ENCODE assay signal across 9 mouse cellular contexts in the genomic region with DNA sequence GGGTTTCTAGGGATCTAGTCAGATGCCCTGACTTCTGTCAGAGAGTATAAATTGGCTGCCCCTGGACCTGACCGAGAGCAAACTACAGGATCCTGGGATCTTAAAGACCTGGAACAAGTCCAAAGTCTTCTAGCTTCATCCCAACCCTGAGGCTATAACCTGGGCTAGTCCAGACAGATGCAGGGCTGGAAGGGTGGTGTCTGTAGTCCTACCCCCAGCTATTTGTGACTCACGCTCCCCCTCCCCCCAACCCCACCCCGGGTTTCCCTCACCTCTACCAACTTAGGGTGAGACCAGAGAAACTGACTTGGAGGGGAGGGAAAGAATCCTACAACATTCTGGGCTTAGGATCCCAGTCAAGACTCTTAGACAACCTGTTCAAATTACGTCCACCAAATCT. TPM values are rescaled to one million over a fixed set of nuclear protein-coding genes. Genes with fewer than 3 reads are reported as not detected.
DNase-seq lines count a peak whose midpoint lies in the region; ATAC-seq and TF ChIP-seq lines count a peak whose summit lies in the region.
"Had no signal": no experiment of that assay in that cellular context is flagged by ENCODE, and none has a peak within 500 bp of the region (broad histone marks: within the 10 kb centered on the region; RNA-seq: fewer than 3 reads in every experiment).

No protein-coding gene starts in this region.

- H3K4me1 ChIP-seq in kidney, embryonic 15.5 days, result peaks cover 31% of the 10 kb centered on the region
- H3K4me1 ChIP-seq in ES-E14 (ENCODE audit: control insufficient read depth in 2 of 2, insufficient read depth in 2 of 2, low read length in 2 of 2, poor library complexity in 1 of 2), result peaks cover 14 to 22% of the 10 kb centered on the region in 2 experiments
- H3K4me1 ChIP-seq in limb, embryonic 10.5 days, result peaks cover 29% of the 10 kb centered on the region

- H3K36me3 ChIP-seq in kidney, embryonic 15.5 days, result no peaks in the 10 kb centered on the region
- H3K36me3 ChIP-seq in C2C12 (ENCODE audit: control insufficient read depth, insufficient read depth) (no peaks in the 10 kb centered on the region), ES-E14 (ENCODE audit: control insufficient read depth, insufficient read depth, low read length, poor library complexity, severe bottlenecking) (no peaks in the 10 kb centered on the region)
- no peaks in the 10 kb centered on the region for H3K36me3 ChIP-seq in limb, embryonic 10.5 days

- TF ChIP-seq CTCF in C2C12 (IDR thresholded peaks at IDR 0.05; ENCODE audit: control insufficient read depth, insufficient read depth, insufficient read length), result no peak

- no peaks in the 10 kb centered on the region for H3K79me3 ChIP-seq in C2C12 (ENCODE audit: low read depth)

- peak overlapping the region; percentile 94 for H3K4me2 ChIP-seq in kidney, embryonic 15.5 days

- 0 out of 2 replicates have a peak overlapping the region, but pooled peaks have one; percentile 71 for H3K9ac ChIP-seq in kidney, embryonic 15.5 days
- H3K9ac ChIP-seq in ES-E14 (ENCODE audit: insufficient read depth, low read depth, low read length, poor library complexity, severe bottlenecking), result no peak overlapping the region

- peaks cover 20% of the 10 kb centered on the region for H3K27me3 ChIP-seq in kidney, embryonic 15.5 days
- H3K27me3 ChIP-seq in C2C12 (ENCODE audit: control insufficient read depth, insufficient read depth, insufficient read length), result no peaks in the 10 kb centered on the region
- peaks cover 45% of the 10 kb centered on the region for H3K27me3 ChIP-seq in limb, embryonic 10.5 days (ENCODE audit: low read depth, poor library complexity, severe bottlenecking)

- WGBS in kidney, embryonic 15.5 days, result 30% methylated on average over 4 of the region's 4 CpGs
- 35% methylated on average over 4 of the region's 4 CpGs for WGBS in limb, embryonic 10.5 days

- no peaks in the 10 kb centered on the region for H3K79me2 ChIP-seq in C2C12 (ENCODE audit: control insufficient read depth, insufficient read depth)

- H3ac ChIP-seq in C2C12 (ENCODE audit: control insufficient read depth, insufficient read length, low read depth), result no peak overlapping the region

- peak overlapping the region; percentile 68; the same call in 1 of the 2 replicates for H3K4me3 ChIP-seq in kidney, embryonic 15.5 days (replicated peaks)
- H3K4me3 ChIP-seq in C2C12 (ENCODE audit: insufficient read depth, poor library complexity, severe bottlenecking), result peak overlapping the region; percentile 33
- H3K4me3 ChIP-seq in ES-E14 (ENCODE audit: insufficient read depth in 1 of 2, low read depth in 1 of 2, low read length in 2 of 2, poor library complexity in 1 of 2, severe bottlenecking in 1 of 2), result peak overlapping the region; percentile 82 to 89; a peak in 3 of 4 replicates
- peak overlapping the region; percentile 78; the same call in 1 of the 2 replicates for H3K4me3 ChIP-seq in limb, embryonic 10.5 days

- no peaks in the 10 kb centered on the region for H3K9me3 ChIP-seq in kidney, embryonic 15.5 days (replicated peaks)
- H3K9me3 ChIP-seq in ES-E14 (ENCODE audit: control insufficient read depth, insufficient read depth, low read depth, low read length), result no peaks in the 10 kb centered on the region
- no peaks in the 10 kb centered on the region for H3K9me3 ChIP-seq in limb, embryonic 10.5 days (replicated peaks)

- no peak overlapping the region for H3K27ac ChIP-seq in kidney, embryonic 15.5 days
- no peak overlapping the region; the same call in 1 of the 2 replicates for H3K27ac ChIP-seq in ES-E14 (ENCODE audit: insufficient read depth, low read depth, low read length, poor library complexity, severe bottlenecking)
- no peak overlapping the region for H3K27ac ChIP-seq in limb, embryonic 10.5 days

- intact Hi-C loops in gastrocnemius, postnatal 36 days (cut with DNase I), result loop anchor here (5.0 kb wide), 1 partner anchor 40 kb away; a partner anchor contains a TSS

- ATAC-seq in kidney, embryonic 15.5 days (replicated peaks; ENCODE audit: low FRiP score), result no peak

- DNase-seq in kidney, postnatal 4 days, result no peak
- DNase-seq in ES-E14 (ENCODE audit: low read depth, low spot score), result no peak
- DNase-seq in limb, embryonic 10.5 days (ENCODE audit: low spot score), result no peak
- no peak for DNase-seq in cerebellum, postnatal 36 days
- DNase-seq in gastrocnemius, postnatal 36 days, result no peak
- no peak for DNase-seq in ovary, postnatal 10 days (ENCODE audit: low spot score)
- DNase-seq: kidney, postnatal 14 days had no signal

- in situ Hi-C loops in ES-E14 (cut with MboI; ENCODE audit: low sequenced_read_pairs in 2 of 2, unreplicated experiment in 2 of 2), result no loop called here

TF ChIP-seq in C2C12, 6 proteins besides CTCF, POLR2A, EP300 and RAD21:
- TF ChIP-seq CEBPB (IDR thresholded peaks at IDR 0.05; ENCODE audit: low read depth), result no peak
- no peak for TF ChIP-seq MYOG (IDR thresholded peaks at IDR 0.05; ENCODE audit: control insufficient read depth, extremely low read depth, insufficient read length)
- no peak for TF ChIP-seq FOSL1 (IDR thresholded peaks at IDR 0.05; ENCODE audit: insufficient read depth, low read length, poor library complexity, severe bottlenecking)
- no peak for TF ChIP-seq USF1 (IDR thresholded peaks at IDR 0.05; ENCODE audit: low read depth)
- no peak for TF ChIP-seq MAX (IDR thresholded peaks at IDR 0.05)
- no peak for TF ChIP-seq MYOD1 (IDR thresholded peaks at IDR 0.05; ENCODE audit: control insufficient read depth, insufficient read length, low read depth)

TF ChIP-seq in ES-E14, 5 proteins besides CTCF, POLR2A, EP300 and RAD21:
- no peak for TF ChIP-seq ZNF384 (IDR thresholded peaks at IDR 0.05; ENCODE audit: low read depth, low read length)
- no peak for TF ChIP-seq HCFC1 (IDR thresholded peaks at IDR 0.05; ENCODE audit: borderline replicate concordance, insufficient read depth, low read length)
- no peak for TF ChIP-seq ZC3H11A (IDR thresholded peaks at IDR 0.05; ENCODE audit: borderline replicate concordance, low read depth, low read length)
- TF ChIP-seq MAFK (IDR thresholded peaks at IDR 0.05; ENCODE audit: insufficient read depth, low read depth, low read length), result no peak
- TF ChIP-seq CHD2 (IDR thresholded peaks at IDR 0.05; ENCODE audit: low read depth, low read length), result no peak

RNA-seq across cellular contexts. Expression of a gene that starts 2.0 kb away (rescaled TPM):
- polyA plus RNA-seq in kidney, embryonic 15.5 days (2015; fragmentation: Nextera tagmentation; extraction: Ambion mirVana), result 5.9 and 6.0 TPM in 2 replicates
- polyA plus RNA-seq in C2C12 (2012; fragmentation: generic; extraction: Trizol), result 7.3 TPM
- 11.9 and 19.3 TPM in 2 replicates for total RNA-seq in ES-E14 (2012; rRNA removed)
- polyA plus RNA-seq in limb, embryonic 10.5 days (2016; fragmentation: Nextera tagmentation; extraction: Ambion mirVana), result 3.7 and 5.0 TPM in 2 replicates
- total RNA-seq in gastrocnemius, postnatal 36 days (2021), result 1 to 10 TPM; 7.7 to 9.8 TPM

RNA-seq across cellular contexts. Expression of a gene that starts 5.1 kb away (rescaled TPM):
- polyA plus RNA-seq in kidney, embryonic 15.5 days (2015; fragmentation: Nextera tagmentation; extraction: Ambion mirVana), result 40.2 and 41.4 TPM in 2 replicates
- polyA plus RNA-seq in C2C12 (2012; fragmentation: generic; extraction: Trizol), result 38.0 TPM
- 71.7 and 78.6 TPM in 2 replicates for total RNA-seq in ES-E14 (2012; rRNA removed)
- 61.0 and 63.1 TPM in 2 replicates for polyA plus RNA-seq in limb, embryonic 10.5 days (2016; fragmentation: Nextera tagmentation; extraction: Ambion mirVana)
- total RNA-seq in gastrocnemius, postnatal 36 days (2021), result 10 to 100 TPM in 1 of 2 experiments, 1 to 10 TPM in 1; 8.8 to 11.7 TPM

RNA-seq across cellular contexts. Expression of a gene that starts 37.8 kb away (rescaled TPM):
- polyA plus RNA-seq in kidney, embryonic 15.5 days (2015; fragmentation: Nextera tagmentation; extraction: Ambion mirVana), result 106 and 107 TPM in 2 replicates
- polyA plus RNA-seq in C2C12 (2012; fragmentation: generic; extraction: Trizol), result 34.7 TPM
- total RNA-seq in ES-E14 (2012; rRNA removed), result 40.7 and 43.5 TPM in 2 replicates
- 136 and 150 TPM in 2 replicates for polyA plus RNA-seq in limb, embryonic 10.5 days (2016; fragmentation: Nextera tagmentation; extraction: Ambion mirVana)
- total RNA-seq in gastrocnemius, postnatal 36 days (2021), result 1 to 10 TPM; 4.6 to 5.5 TPM

RNA-seq across cellular contexts. Expression of a gene that starts 38.6 kb away (rescaled TPM):
- 1.2 TPM in 2 replicates for polyA plus RNA-seq in kidney, embryonic 15.5 days (2015; fragmentation: Nextera tagmentation; extraction: Ambion mirVana)
- 0.16 TPM for polyA plus RNA-seq in C2C12 (2012; fragmentation: generic; extraction: Trizol)
- 11.4 and 44.2 TPM in 2 replicates for total RNA-seq in ES-E14 (2012; rRNA removed)
- 0.25 and 0.55 TPM in 2 replicates for polyA plus RNA-seq in limb, embryonic 10.5 days (2016; fragmentation: Nextera tagmentation; extraction: Ambion mirVana)
- total RNA-seq in gastrocnemius, postnatal 36 days (2021), result under 1 TPM in 1 of 2 experiments, not detected in 1; 0.22 TPM

RNA-seq across cellular contexts. Expression of a gene that starts 46.6 kb away (rescaled TPM):
- polyA plus RNA-seq in kidney, embryonic 15.5 days (2015; fragmentation: Nextera tagmentation; extraction: Ambion mirVana), result 71.4 and 72.3 TPM in 2 replicates
- 27.0 TPM for polyA plus RNA-seq in C2C12 (2012; fragmentation: generic; extraction: Trizol)
- 23.2 and 32.8 TPM in 2 replicates for total RNA-seq in ES-E14 (2012; rRNA removed)
- 54.0 and 68.0 TPM in 2 replicates for polyA plus RNA-seq in limb, embryonic 10.5 days (2016; fragmentation: Nextera tagmentation; extraction: Ambion mirVana)
- total RNA-seq in gastrocnemius, postnatal 36 days (2021), result 10 to 100 TPM; 80.4 to 90.1 TPM

Comparison
In these comparisons a context has a peak if more than half of its experiments do, and no peak if none do; other contexts are left out.
1. H3K4me3 ChIP-seq: peak in every context shown above with its lines; median percentile 86 in ES-E14; 78 in limb, embryonic 10.5 days; 68 in kidney, embryonic 15.5 days; 33 in C2C12.